Mouse (Mus musculus) gastrocnemius, postnatal 10 days (tissue): ENCODE data around the gene Klhdc10. TPM values are rescaled to one million over a fixed set of nuclear protein-coding genes. Genes with fewer than 3 reads are reported as not detected.
"Not testable (repeated sequence)": the region's sequence is repeated elsewhere in the genome, so short reads cannot be mapped to it uniquely, and the experiment has no call there.

ENCODE experiments used
- DNase-seq: peaks from one replicate; pipeline ENCODE4 v3.0.0; 2021; ENCODE audit warnings: mixed read lengths
- long read RNA-seq, 2 experiments: library from polyadenylated mRNA; stranded (forward); transcript quantifications; one replicate each; pipeline ENCODE4 v2.0.0; 2021
- total RNA-seq, 2 experiments: library from RNA; stranded (reverse); gene quantifications; 2 replicates each; pipeline ENCODE4 v1.2.3; 2021

Klhdc10 gene
- total RNA-seq, result 10 to 100 TPM; 52.8 to 54.8 TPM
- long read RNA-seq, experiment 1, full-length matches to known transcripts, result 31 of 41 reads
- long read RNA-seq, experiment 1, partial matches to known transcripts, result 2 of 41 reads
- long read RNA-seq, experiment 1, other reads (novel, unspliced or antisense), result 8 of 41 reads
- long read RNA-seq, experiment 2, full-length matches to known transcripts, result 22 of 29 reads
- long read RNA-seq, experiment 2, partial matches to known transcripts, result 0 of 29 reads
- long read RNA-seq, experiment 2, other reads (novel, unspliced or antisense), result 7 of 29 reads

DNA sequence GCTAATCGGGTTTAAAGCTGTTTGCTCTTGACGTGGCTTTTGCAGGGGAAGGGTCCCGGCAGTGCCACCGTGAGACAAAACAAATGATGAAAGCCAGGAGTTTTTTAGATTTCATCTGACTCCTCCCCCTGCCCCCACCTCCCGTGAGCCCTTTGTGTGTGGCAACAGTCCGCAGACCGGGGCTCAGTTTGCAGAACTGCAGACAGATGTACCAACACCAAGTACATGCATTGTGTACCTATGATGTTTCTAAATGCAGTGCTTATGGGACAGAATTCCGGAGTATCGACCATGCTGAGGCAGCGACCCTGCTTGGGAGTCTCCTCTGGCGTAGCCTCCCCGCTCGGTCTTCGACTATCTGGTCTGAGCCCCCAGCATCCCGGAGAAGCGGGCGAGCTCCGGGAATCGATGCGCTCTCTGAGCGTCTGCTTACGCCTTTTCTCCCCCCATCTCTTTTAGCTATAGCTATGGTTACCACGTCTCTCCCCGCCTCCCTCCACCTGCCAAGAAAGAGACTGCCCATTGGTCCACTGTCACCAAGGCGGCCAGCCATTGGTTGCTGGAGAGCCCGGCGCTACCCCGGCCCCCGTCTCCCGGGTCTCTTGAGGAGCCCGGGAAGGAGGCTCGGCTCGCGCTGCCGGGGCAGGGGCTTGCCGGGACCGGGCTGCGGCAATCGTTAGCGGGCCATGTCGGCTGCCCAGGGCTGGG is at the start of gene Klhdc10:
Gene Klhdc10 (plus strand): TSS at position 561 of the 708 bp plus-strand sequence.
- peak; percentile 97 for DNase-seq

DNA sequence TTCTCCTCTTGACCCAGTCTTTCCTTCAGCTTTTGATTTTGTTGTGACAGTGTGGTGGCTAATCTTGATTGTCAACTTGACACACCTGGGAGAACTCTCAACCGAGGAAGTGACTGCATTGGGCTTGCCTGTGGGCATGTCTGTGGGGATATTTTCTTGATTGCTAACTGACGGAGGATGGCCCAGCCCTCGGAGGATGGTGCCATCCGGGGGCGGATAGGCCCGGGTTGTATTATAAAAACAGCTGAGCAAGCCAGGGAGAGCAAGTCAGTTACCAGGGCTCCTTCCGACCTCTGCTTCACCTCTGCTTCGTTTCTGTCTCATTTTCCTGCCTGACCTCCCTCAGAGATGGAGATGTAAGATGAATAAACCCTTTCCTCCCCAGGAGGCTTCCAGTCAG is 48.9 kb upstream of the Klhdc10 start:
- DNase-seq, result no peak

DNA sequence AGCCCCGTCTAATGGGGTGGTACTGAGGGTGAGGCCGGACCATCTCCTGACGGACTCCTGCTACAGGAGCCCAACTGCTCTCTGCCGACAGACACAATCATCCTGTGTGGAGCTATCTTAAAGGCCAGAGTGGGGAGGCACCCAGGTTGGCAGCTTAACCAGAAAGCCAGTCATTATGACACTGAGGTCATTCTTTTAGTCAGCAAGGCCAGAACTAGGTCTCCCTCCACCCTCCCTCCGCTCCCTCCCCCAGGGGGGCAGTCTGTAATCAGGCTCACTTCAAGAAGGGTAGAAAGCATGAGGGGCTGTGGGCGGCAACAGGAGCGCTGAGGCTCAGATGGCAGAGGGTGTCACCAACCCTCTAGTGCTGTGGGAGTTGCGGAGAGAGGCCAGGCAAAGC is 48.0 kb upstream of the Klhdc10 start:
- DNase-seq, result no peak

DNA sequence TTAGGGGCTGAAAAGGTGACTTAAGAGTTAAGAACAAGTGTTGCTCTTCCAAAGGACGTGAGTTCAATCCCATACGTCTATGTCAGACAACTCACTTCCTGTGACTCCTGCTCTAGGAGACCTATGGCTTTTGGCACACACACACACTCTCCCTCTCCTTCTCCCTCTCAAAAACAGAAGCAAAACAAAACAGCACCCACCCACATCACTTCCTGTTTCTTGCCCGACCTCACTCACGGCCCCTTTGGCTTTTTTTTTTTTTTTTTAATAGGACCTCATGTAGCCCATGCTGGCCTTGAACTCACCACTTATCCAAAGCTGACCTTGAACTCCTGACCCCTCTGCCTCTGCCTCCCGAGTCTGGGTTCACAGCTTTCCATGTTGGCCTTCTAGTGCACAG is 46.9 kb upstream of the Klhdc10 start:
- DNase-seq, result no peak

DNA sequence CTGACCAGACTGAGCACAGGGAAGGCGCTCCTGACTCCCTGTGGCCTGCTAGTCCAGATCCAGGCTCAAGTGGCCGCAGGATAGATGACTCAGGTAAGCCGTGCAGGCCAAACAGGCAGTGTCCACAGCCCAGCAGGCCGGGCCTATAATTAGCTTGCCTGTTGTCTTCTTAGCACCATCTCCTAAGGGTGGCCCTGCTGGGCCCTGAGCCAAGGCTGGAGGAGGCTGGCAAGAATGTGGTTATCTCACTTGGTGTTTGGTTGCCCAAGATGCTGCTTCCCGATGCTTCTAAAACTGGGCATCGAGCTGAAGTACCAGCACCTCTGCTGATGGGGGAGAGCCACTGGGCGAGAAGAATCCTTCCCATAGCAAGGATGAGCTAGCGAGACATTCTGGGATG is 46.0 kb upstream of the Klhdc10 start:
- DNase-seq, result peak; percentile 34

DNA sequence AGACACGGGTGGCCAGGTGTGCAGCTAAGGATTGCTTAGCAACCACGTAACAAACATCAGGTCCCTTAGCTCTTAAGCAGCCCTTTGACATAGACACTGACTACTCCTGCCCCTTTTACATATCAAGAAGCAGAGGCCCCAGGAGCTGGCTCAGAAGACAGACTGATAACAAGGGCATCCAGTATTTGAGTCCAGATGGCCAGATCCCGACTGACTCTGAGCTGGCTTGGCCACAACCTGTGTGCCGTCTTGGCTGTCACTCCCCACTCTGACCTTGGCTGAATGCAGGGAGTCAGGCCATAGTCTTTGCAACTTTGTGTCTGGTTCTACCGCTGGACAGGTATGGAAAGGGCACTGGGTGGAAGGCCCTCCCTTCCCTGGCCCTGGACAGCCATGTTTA is 45.5 kb upstream of the Klhdc10 start:
- DNase-seq, result no peak

DNA sequence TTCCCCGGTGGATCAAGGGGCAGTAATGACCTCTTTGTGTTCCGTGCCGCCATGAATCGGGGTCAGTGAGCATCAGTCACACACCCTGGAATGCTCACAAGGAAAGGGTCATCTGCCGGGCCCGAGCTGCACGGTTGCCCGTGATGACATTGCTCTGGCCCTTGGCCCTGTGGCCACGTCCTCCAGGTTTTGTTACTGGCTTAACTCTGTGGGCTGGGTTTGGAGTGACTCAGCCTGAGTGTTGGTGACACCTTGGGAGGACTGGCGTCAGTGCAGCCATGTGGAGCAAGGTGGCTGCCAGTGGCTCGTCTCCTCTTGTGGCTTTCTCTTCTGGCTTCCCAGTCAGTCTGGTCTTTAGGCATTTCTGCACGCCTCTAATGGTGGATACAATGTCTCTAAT is 45.0 kb upstream of the Klhdc10 start:
- DNase-seq, result no peak

DNA sequence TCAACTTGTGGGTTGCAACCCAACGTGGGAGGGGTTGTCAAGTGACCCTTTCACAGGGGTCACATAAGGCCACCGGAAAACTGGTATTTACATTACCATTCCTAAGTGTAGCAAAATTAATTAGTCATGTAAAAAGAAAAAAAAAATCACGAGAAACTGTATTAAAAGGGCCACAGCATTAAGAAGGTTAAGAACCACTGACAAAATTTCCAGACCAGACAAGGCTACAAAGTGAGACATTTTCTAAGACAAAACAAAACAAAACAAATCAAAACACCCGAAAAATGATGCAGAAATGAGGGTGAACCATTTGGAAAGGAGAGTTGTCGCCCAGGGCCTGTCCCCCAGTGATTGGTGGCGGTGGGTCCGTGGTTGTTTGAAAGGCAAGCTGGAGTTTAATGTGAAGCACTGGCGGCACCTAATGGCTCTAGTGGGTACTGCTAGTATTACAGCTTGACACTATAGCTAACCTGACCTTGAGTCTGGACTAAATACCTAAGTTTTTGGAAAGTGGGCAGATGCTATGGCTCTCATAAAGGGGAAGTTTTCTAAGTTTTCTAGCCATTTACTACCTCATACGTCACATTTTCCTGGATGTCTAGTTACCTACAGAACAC is 44.0 kb upstream of the Klhdc10 start:
- DNase-seq, result peak; percentile 76

DNA sequence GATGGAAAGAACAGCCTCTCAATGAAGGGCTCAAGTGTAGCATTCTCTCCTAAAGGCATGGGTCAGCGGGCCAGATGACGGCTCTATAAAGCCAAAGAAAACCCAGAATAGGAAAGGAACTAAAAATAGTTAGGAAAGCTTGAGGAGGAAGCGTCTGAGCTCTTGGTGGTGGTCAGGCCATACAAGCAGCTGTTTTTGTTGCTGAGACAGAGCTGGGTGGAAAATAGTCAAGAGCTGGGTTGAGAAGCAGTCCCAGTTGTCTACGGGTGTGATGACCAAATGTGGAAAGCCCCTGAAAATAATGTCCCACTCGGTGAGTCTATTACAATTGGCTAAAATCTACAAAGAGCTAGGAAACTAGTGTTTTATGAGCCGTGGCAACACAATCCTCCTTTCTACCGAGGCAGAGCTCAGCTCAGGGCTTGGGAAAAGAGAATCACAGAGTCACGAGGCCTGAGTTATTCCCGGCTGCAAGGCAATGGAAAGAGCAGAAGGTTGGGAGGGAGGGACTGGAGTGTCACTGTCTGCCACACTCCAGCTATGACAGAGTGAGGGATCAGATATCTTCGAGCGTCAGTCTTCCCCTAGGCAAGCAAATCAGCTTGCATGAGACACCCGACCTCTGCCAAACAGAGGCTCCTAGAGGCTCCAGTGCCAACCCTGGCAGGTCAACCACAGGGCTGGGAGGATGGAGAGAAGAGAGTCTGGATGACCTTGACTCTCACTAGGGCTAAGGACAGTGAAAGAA is 41.7 kb upstream of the Klhdc10 start:
- peak; percentile 59 for DNase-seq

DNA sequence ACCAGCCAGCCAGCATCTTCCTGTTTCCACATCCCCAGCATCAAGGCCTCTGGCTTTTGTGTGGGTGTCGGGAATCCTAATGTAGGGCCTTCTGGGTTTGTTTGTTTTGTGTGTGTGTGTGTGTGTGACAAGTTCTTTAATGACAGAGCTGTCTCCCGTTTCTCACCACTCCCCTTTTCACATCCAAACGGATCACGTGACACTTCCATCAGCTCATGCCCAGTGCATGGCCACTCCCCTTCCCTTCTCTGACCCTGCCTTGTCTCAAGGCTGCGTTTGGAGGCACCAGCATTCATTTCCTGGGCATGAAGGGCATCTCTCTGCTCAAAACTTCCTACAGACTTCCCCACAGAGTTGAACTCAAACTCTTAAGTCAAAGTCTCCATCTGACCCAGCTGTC is 37.9 kb upstream of the Klhdc10 start:
- no peak for DNase-seq

DNA sequence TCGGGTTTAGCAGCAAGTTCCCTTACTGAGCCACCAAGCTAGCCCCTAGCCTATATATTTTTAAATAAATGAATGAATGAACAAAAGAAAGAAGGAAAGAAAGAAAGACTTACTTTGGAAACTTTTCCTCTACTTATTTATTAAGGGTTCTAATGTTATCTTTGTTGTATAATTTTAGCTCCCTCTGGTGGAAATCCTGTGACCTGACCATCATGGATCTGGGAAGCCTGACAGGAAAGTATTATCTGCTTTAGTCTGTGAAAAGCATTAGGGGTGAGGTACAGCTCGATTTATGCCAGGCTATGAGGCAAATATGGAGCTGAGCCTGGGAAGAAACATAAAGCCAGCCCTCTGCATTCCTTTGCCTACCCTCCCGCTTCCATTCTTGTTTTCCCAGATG is 32.4 kb upstream of the Klhdc10 start:
- DNase-seq, result no peak

DNA sequence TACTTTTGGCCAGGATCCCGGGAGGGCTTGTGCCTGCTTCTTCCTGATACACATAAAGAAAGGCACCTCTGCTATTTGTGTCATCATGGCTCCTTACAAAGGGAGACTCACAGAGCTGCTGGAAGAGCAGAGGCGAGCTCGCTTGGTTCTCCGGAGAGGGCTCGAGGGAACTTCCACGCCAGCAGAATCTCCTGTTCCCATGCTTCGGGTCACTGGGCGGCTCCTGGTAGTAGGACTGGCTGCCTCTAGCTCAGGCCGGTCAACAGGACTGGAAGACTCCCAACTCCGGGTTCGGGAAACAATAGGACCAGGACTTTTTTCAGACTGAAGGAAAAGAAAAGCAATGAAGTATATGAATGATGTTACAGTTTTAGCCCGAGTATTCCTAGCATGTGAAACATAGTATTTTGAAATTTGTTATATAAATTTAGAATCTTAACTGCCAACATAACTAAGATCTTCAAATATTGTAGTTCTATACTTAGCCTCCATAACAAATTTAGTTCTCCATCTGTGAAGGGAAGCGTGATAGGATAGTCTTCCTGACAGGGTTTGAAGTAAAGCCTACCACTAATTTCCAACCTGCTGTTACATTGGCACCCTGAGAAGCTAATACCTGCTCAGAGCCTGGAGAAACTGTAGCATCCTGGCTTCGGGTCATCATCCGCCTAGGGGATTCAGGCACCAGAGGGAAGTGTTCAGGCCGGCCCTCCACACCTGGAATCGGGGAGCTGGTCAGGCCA is 28.9 kb upstream of the Klhdc10 start:
- DNase-seq, result no peak

DNA sequence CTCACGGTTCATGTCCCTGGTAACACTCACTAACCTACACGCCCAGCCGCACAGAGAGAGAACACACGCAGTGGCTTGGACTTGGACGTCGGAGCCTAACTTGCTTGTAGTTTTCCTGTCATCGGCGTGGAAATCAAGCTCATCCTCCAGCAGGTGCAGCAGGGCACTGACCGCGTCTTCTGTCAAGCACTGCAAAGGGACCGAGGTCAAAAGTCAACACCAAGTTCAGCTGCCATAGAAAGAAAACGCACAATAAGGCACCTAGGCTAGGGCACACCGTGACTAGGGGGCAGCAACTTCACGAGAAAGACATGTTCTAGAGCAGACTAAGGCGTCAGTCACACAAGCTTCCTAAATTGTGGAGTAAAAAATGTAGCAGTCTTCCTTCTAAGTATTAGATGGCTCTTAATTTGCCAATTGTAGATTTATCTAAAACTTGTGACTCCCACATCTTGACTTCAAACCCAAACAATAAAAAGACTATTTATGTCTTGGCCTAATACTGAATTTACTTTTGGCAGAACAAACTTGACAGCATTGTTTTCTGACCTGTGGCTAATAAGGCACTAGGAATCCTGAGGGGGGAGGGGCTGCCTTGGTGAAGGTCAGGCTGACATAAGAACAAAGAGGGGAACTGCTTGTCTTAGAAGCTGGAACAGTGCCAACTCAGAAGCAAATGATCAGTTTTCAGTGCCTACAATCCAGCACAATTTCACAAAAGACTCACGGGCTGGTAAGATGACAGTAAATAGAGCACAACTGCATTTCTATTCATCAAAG is 26.7 kb upstream of the Klhdc10 start:
- no peak for DNase-seq

DNA sequence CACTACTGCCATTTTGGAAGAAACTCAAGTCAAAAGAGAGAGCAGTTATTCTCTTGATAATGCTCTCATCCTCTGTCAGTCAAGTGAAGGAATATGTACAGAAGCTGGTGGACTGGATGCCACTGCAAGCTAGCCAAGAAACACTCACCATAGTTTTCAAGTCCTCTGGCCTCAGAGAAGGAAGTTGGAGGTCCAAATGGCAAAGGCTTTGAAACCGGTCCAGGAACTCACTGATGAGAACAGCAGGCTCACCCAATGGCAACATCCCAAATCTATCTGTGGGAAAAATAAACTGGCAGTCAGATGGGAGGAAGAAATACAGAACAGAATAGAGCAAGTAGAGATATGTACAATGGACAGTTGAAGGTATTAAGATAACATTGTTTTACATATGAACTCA is 25.9 kb upstream of the Klhdc10 start:
- no peak for DNase-seq

DNA sequence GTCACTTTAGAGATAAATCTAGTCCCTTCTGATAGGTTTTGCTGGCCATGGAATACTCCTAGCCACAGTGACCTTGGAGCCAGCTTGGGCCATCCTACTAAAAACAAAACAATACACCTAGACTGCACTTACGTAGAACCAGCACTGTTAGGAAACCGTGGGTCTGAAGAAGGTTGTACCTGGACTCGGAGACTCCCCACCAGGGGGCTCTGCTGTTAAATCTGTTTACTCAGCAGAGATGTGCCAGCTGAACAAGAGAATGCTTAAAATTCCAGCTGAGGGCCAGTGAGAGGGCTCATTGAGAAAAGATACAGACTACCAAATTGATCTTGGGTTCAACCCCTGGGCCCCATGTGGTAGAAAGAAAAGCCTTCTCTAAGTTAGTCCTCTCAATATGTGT is 20.6 kb upstream of the Klhdc10 start:
- no peak for DNase-seq

DNA sequence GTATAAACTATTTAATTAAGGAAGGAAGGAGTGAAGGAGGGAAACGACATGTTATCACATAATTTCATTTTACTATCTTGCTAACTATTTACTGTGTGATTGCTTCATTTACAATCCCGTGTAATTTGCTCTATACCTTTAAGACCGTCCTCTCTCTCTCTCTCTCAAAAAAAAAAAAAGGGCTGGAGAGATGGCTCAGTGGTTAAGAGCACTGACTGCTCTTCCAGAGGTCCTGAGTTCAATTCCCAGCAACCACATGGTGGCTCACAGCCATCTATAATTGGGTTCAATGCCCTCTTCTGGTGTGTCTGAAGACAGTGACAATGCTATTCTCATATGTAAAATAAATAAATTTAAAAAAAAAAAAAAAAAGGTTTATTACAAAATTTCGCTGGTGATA is 11.4 kb upstream of the Klhdc10 start:
- DNase-seq, result not testable (repeated sequence)

DNA sequence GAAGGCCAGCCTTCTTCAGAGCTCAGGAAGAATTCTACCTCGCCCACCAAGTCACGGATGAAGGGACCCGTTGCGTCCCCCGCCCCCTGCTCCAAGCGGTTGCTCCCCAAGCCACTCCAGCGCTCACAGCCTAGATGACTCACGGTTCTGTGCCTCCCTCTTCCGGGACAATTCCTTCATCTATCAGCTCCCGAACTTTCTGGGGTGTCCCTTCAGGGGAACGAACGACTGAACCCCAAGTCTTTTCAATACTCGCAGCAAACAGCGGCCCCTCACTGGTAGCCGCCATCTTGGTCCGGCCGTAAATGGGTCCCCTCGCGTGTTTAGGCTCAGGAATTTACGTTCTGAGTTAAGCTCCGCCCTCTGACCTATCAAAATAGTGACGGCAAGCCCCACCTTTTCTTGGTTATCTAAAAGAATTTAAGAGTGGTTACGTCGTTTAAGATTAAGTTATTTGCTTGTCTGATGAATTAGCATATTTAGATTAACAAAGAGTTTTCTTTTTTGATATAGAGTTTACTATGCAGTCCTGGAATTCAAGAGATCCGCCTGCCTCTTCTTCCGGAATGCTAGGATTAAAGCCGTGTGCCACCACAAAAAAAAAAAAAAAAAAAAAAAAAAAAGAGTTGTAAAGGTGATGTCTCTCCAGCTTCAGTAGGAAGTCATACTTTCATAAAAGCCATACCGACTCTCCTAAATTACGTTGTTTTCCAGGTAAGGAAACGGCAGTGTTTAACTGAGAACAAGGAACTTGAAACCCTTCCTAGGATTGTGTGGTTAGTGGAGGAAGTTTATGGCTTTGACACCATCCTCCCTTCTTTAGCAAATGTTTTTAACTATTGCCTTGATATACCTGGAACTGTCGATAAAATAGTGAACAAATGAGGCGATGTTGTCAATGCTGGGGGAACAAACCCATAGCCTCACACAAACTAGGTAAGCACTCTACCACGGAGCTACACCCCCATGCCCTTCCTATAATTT is 10.7 kb upstream of the Klhdc10 start, which contains the start of gene Zc3hc1:
Gene Zc3hc1 (minus strand): TSS at position 315 of the 984 bp plus-strand sequence.
- peak; percentile 66 for DNase-seq

DNA sequence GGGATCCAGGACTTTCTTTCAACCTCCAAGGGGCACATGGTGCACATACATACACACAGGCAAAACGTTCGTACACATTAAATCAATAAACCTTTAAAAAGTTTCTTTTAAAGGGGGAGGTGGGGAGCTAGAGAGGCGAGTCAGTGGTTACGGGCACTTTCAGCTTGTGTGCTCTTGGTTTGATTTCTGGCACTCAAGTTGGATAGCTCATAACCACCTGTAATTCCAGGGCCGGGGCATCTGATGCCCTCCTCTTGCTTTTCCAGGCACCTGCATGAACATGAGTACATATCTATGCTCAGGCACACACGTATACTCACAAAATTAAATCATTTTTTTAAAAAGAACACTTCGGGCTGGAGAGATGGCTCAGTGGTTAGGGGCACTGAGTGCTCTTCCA is 9.7 kb upstream of the Klhdc10 start:
- DNase-seq, result no peak

DNA sequence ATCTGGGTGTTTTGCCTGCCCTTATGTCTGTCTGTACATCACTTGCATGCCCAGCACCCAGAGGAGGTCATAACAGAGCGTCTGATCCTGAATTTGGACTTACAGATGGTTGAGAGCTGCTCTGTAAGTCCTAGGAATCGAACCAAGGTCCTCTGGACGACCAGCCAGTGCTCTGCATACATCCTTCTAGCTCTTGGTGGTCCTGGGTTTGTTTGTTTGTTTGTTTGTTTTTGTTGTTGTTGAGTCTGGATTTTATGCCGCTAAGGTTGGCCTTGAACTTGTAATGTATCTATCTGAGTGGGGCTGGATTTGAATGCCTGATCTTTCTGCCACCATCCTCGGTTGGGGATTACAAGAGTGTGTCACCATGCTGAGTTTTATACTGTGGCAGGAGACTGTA is 1.5 kb upstream of the Klhdc10 start:
- no peak for DNase-seq

DNA sequence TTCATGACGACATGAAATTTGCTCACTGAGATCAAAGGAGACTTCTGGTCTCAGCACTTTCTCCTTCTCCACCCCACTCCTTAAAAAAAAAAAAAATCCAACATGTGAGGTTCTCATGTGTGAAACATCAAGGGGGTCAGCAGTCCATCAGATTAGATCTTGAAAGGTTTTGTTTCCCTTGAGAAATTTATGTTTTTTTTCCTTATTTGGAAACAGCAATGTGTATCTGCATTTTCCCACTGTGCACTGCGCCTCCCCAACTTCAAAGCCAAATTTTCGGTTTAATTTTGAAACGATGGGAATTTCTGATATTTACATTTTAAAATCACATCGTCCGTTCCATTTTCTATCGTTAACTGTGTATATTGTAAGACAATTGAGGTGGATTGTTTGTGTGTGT is 952 bp upstream of the Klhdc10 start:
- no peak for DNase-seq
